Comparison of ENCODE assay signal across 23 mouse cellular contexts in genomic region chr8:118249319-118249718, GRCm38 (mm10). TPM values are rescaled to one million over a fixed set of nuclear protein-coding genes. Genes with fewer than 3 reads are reported as not detected.
"Had no signal": no experiment of that assay in that cellular context is flagged by ENCODE, and none has a peak within 500 bp of the region (broad histone marks: within the 10 kb centered on the region; RNA-seq: fewer than 3 reads in every experiment).

No protein-coding gene starts in this region.

- H3K36me3 ChIP-seq: embryonic facial prominence, embryonic 10.5 days; embryonic facial prominence, embryonic 12.5 days; embryonic facial prominence, embryonic 13.5 days; embryonic facial prominence, embryonic 15.5 days; forebrain, embryonic 10.5 days; forebrain, embryonic 12.5 days; forebrain, embryonic 15.5 days had no signal

- H3K27me3 ChIP-seq: embryonic facial prominence, embryonic 12.5 days; embryonic facial prominence, embryonic 13.5 days; embryonic facial prominence, embryonic 15.5 days; forebrain, embryonic 12.5 days; forebrain, embryonic 13.5 days; forebrain, embryonic 15.5 days had no signal

- H3K4me2 ChIP-seq: embryonic facial prominence, embryonic 12.5 days; embryonic facial prominence, embryonic 13.5 days; embryonic facial prominence, embryonic 15.5 days; forebrain, embryonic 12.5 days; forebrain, embryonic 13.5 days; forebrain, embryonic 15.5 days had no signal

- H3K27ac ChIP-seq: embryonic facial prominence, embryonic 10.5 days; embryonic facial prominence, embryonic 12.5 days; embryonic facial prominence, embryonic 13.5 days; embryonic facial prominence, embryonic 15.5 days; forebrain, embryonic 10.5 days; forebrain, embryonic 12.5 days; forebrain, embryonic 13.5 days; forebrain, embryonic 15.5 days; heart, adult 2 months had no signal

- DNase-seq: cerebellum, adult 8-10 months; cerebellum, adult 9-10 months; cerebellum, adult 9-11 months; cerebellum, postnatal 10 days; cerebellum, postnatal 14 days; cerebellum, postnatal 25 days; cerebellum, postnatal 36 days; embryo, embryonic 11 days; forebrain, postnatal 0 days; gastrocnemius, postnatal 10 days; gastrocnemius, postnatal 14 days; gastrocnemius, postnatal 36 days; heart, adult 2 months had no signal

- H3K4me3 ChIP-seq: embryonic facial prominence, embryonic 10.5 days; embryonic facial prominence, embryonic 12.5 days; embryonic facial prominence, embryonic 13.5 days; embryonic facial prominence, embryonic 15.5 days; erythroblast, embryonic 14.5 days; forebrain, embryonic 10.5 days; forebrain, embryonic 12.5 days; forebrain, embryonic 13.5 days; forebrain, embryonic 15.5 days; heart, adult 2 months had no signal

RNA-seq across cellular contexts. Expression of gene Cdh13, which starts 34.2 kb away (rescaled TPM):
- total RNA-seq: common myeloid progenitor, adult 5-6 weeks had no signal
- polyA plus RNA-seq: erythroblast, embryonic 14.5 days had no signal
